Mouse (Mus musculus) cerebellum, adult 11 months (tissue): Measurements from ENCODE around the gene Mroh2a.
"Not testable (repeated sequence)": the region's sequence is repeated elsewhere in the genome, so short reads cannot be mapped to it uniquely, and the experiment has no call there.

Experiments
- DNase-seq: peaks from one replicate; pipeline ENCODE4 v3.0.0; 2022

Gene Mroh2a

GRCm38 (mm10) chr1:88219054-88219453, 7.7 kb upstream of the Mroh2a start:
- no peak for DNase-seq

- DNase-seq, result no peak
Measured at GRCm38 (mm10) chr1:88220336-88220735, 6.5 kb upstream of the Mroh2a start.

- no peak for DNase-seq
Measured at GRCm38 (mm10) chr1:88222216-88222615, 4.6 kb upstream of the Mroh2a start.

- DNase-seq, result not testable (repeated sequence)
Measured at GRCm38 (mm10) chr1:88223011-88223515, 3.7 kb upstream of the Mroh2a start.

GRCm38 (mm10) chr1:88223591-88223990, 3.2 kb upstream of the Mroh2a start:
- no peak for DNase-seq

- no peak for DNase-seq
Measured at GRCm38 (mm10) chr1:88224029-88224776, 2.6 kb upstream of the Mroh2a start.

- not testable (repeated sequence) for DNase-seq
Measured at GRCm38 (mm10) chr1:88225301-88225700, 1.5 kb upstream of the Mroh2a start.

- DNase-seq, result no peak
Measured at GRCm38 (mm10) chr1:88225741-88226140, 1.0 kb upstream of the Mroh2a start.

- no peak for DNase-seq
Measured at GRCm38 (mm10) chr1:88227482-88227881, 696 bp downstream of the Mroh2a start.

GRCm38 (mm10) chr1:88228121-88228520, 1.3 kb downstream of the Mroh2a start:
- no peak for DNase-seq

- no peak for DNase-seq
Measured at GRCm38 (mm10) chr1:88229566-88229965, 2.8 kb downstream of the Mroh2a start.

GRCm38 (mm10) chr1:88229986-88230385, 3.2 kb downstream of the Mroh2a start:
- DNase-seq, result no peak

GRCm38 (mm10) chr1:88230421-88230820, 3.6 kb downstream of the Mroh2a start:
- no peak for DNase-seq

GRCm38 (mm10) chr1:88230981-88231802, 4.4 kb downstream of the Mroh2a start:
- no peak for DNase-seq

- no peak for DNase-seq
Measured at GRCm38 (mm10) chr1:88231803-88232499, 5.2 kb downstream of the Mroh2a start.

- DNase-seq, result no peak
Measured at GRCm38 (mm10) chr1:88232664-88233380, 6.0 kb downstream of the Mroh2a start.

- DNase-seq, result no peak
Measured at GRCm38 (mm10) chr1:88233421-88234247, 6.8 kb downstream of the Mroh2a start.

GRCm38 (mm10) chr1:88234248-88234610, 7.4 kb downstream of the Mroh2a start:
- DNase-seq, result no peak

GRCm38 (mm10) chr1:88234646-88235045, 7.9 kb downstream of the Mroh2a start:
- no peak for DNase-seq

- no peak for DNase-seq
Measured at GRCm38 (mm10) chr1:88235046-88235893, 8.5 kb downstream of the Mroh2a start.
